Mouse (Mus musculus): ENCODE measurements around the gene Cst11.
A peak's percentile ranks its signal among the peaks of the same experiment; 100 is the strongest.
"Not testable (repeated sequence)": the region's sequence is repeated elsewhere in the genome, so short reads cannot be mapped to it uniquely, and the experiment has no call there.

Gene Cst11

GRCm38 (mm10) chr2:148771397-148771796, at the start of gene Cst11:
Gene Cst11, minus strand, starts transcription at chr2:148771497.
- DNase-seq: not testable (repeated sequence)

- DNase-seq: no peak
These were observed 48.6 kb upstream of the Cst11 start, which contains the start of gene Cst13 for GRCm38 (mm10) chr2:148819909-148820308. Gene Cst13, plus strand, starts transcription at chr2:148820081.

GRCm38 (mm10) chr2:148806696-148807095, 35.4 kb upstream of the Cst11 start:
- no peak for DNase-seq

GRCm38 (mm10) chr2:148801491-148801921, 30.2 kb upstream of the Cst11 start:
- no peak for DNase-seq

GRCm38 (mm10) chr2:148798485-148798884, 27.2 kb upstream of the Cst11 start, which contains the start of gene Cst8:
Gene Cst8, plus strand, starts transcription at chr2:148798785.
- DNase-seq: no peak

- no peak for DNase-seq
These were observed 17.8 kb upstream of the Cst11 start, which contains the start of gene Cst12 for GRCm38 (mm10) chr2:148789142-148789541. Gene Cst12, plus strand, starts transcription at chr2:148789361.

GRCm38 (mm10) chr2:148781709-148782108, 10.4 kb upstream of the Cst11 start, which contains the start of gene 8030411F24Rik:
Gene 8030411F24Rik, plus strand, starts transcription at chr2:148782009.
- no peak for DNase-seq

GRCm38 (mm10) chr2:148763648-148764388, 7.5 kb downstream of the Cst11 start:
- no peak for DNase-seq

- DNase-seq: no peak
These were observed 16.9 kb downstream of the Cst11 start for GRCm38 (mm10) chr2:148754310-148754846.

- DNase-seq: peak; percentile 63
These were observed 19.1 kb downstream of the Cst11 start for GRCm38 (mm10) chr2:148751893-148752813.

- DNase-seq: no peak
These were observed 21.2 kb downstream of the Cst11 start, which contains the start of gene Cstl1 for GRCm38 (mm10) chr2:148750058-148750457. Gene Cstl1, plus strand, starts transcription at chr2:148750358.

- no peak for DNase-seq
These were observed 27.4 kb downstream of the Cst11 start for GRCm38 (mm10) chr2:148743846-148744407.

- DNase-seq: peak; percentile 52
These were observed 28.3 kb downstream of the Cst11 start for GRCm38 (mm10) chr2:148743001-148743400.

GRCm38 (mm10) chr2:148732327-148733000, 38.8 kb downstream of the Cst11 start, which contains the start of gene Napb:
Gene Napb, minus strand, starts transcription at chr2:148732467.
- DNase-seq: peak; percentile 93

- peak; percentile 32 for DNase-seq
These were observed 39.5 kb downstream of the Cst11 start for GRCm38 (mm10) chr2:148731614-148732326.

GRCm38 (mm10) chr2:148719271-148719995, 51.9 kb downstream of the Cst11 start:
- no peak for DNase-seq
